Mouse (Mus musculus) urinary bladder, postnatal 36 days (tissue): ENCODE data around the gene Rbm15b.

Source experiments
- DNase-seq, 2 experiments: peaks; one replicate each; pipeline ENCODE4 v3.0.0; 2022; ENCODE audit warnings: low spot score in 2 of 2, mixed read lengths in 1 of 2

Gene Rbm15b

DNA sequence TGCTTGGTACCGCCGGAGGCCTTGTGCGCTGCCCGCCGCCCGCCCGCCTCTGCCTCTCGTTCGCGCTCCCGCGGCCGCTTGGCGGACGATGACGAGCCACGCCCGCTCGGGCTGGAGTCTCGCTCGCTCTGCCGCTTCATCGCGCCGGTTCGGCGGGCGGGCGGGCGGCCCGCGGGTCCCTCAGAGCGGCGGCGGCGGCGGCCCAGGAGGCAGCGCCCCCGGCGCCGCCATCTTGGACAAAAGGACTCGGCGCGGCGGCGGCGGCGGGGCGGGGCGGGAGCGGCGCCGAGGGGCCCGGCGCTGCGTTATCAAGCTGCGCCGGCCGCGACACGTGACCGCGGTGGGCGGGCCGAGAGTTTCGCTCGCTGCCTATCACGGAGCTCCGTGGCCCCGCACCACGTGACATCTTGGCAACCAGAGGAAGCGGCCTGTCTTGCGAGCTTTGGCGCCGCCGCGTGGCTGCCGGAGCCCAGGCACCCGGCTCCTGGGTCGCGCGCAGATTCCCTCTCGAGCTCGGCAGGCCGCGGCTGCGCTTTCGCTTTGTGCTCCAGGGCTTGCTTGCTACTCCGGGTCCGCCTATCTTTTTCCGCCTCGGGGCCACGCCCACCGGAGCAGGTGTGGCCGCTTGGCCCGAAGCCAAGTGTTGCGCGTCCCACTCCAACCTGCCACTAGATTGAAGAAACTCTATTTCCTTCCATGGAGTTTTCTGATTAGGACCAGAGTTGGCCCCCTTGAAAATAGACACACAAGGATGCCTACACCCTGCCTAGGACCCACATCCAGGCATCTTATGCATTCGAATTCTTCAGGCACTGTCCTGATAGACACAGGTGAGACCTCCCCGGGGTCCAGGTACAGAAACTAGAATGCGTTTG lies at the start of gene Rbm15b:
Rbm15b (minus strand) TSS at position 601 of the 875 bp plus-strand sequence.
- peak; percentile 96 to 98 for DNase-seq

DNA sequence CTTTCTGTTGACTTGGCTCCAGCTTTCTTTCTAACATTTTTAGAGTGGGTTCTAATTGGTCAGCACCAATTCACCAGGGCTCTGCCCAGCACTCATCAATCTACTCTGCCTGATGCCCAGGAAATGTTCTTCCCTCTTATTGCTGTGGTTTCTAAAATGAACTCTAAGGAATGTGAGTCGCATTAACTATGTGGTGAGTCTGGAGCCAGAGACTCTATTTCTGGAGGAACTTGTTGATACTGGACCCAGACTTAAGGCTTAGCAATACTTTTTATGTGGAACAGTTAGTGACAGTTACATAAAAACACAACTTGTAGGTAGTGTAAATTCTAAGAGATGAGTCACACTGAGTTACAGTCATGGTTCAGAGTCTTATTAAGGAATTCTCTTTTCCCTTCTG lies 47.8 kb upstream of the Rbm15b start:
- no peak for DNase-seq

DNA sequence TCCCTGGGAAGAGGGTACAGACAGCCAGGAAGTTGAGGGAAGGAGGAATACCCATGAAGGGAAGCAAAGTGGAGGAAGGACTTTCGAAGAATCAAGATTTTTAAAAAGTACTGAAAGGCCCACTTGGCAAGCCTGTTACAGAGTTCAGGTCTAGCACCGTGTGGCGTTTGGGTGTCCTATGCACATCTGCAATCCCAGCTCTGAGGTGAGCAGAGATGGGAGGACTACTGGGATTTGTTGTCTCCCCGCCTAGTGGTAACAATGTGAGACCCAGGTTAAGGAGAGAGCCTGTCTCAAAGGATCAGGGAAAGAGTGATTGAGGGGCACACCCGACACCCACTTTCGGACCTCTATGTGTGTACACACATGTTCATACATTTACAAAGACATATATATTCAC lies 27.6 kb upstream of the Rbm15b start:
- DNase-seq: no peak

DNA sequence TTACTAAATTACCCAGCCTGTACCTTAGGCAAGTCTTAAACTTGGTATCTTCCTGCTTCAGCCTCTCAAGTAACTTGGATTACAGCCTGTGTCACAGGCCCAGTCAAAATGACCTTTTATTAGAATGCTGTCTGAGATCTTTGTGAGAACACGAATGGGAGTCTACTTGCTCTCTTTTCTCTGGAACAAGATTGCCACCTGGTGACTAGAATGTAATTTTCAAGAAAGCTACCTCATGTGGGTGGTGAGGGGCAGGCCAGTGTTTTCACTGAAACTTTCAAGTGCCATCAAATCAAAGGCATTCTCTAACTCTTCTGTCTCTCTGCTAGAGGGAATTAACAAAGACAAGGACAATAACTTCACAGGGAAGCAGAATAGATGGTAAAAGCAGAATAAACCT lies 26.5 kb upstream of the Rbm15b start:
- DNase-seq: no peak

DNA sequence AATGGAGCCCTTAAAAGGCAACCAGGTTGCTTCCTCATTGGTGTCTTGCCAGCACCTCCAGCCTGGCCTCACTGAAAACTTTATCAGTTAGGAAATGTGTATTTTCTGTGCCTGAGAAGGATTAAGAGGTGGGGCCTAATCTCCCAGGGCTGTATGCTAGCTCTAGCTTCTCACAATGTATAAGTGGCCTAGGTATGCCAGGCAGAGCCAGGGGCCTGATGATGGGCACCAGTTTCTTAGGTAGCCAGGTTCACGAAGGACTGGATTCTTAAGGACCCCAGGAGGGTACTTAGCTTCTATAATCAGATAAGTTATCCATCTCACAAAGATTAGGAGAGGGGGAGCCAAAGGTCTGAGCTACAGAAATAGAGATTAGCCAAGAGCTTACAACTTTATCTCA lies 24.4 kb upstream of the Rbm15b start:
- no peak for DNase-seq

DNA sequence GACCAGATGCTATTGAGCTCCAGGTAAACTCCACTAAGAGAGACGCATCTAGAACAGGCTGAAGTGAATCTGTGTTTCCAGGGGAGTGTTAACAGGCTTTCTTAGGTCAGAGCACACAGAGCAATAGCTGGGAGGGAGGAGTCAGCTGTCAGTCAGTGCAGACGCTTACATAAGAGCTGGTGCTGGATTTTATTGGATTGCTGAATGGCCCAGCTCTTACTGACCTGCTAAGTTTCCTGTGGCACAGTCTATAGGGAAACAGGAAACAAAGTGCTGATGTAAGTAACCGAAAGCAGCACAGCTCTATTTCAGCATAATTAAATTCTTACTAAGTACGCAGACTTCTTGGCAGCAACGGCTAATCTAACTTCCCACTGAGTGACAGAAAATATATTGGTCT lies 21.5 kb upstream of the Rbm15b start:
- no peak for DNase-seq

DNA sequence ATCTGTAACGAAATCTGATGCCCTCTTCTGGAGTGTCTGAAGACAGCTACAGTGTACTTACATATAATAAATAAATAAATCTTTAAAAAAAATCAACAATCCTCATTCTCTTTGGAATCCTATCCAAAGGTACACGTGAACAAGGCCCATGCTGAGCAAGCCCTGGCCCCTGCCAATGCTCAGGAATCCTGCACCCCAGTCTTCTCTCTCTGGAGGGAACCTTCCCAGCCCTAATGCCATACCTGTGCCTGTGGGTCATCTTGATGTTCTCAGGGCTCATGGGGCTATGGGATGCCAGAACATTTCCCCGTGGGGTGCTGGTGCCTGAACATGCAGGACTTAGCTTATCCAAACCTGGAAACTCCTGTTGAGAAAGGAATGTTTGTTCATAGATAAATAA lies 20.9 kb upstream of the Rbm15b start:
- DNase-seq: no peak

DNA sequence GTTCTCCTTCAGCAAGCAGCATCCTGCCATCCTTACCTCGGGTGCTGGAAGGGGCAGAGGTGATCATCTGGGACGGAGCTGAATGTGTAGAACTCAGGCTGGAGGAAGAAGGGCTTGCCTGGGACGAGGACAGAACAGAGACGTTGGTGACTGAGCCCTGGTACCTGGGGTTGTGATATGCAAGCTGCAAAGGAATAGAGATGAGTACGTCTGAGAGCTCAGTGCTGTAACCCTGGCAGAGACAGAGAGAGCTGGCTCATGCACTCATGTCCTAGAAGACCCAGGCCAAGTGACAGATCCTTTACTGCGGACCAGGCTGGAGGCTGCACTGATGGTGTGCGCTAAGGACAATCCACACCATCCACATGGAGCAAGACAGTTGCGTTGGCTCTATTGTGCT lies 19.4 kb upstream of the Rbm15b start:
- DNase-seq: no peak

DNA sequence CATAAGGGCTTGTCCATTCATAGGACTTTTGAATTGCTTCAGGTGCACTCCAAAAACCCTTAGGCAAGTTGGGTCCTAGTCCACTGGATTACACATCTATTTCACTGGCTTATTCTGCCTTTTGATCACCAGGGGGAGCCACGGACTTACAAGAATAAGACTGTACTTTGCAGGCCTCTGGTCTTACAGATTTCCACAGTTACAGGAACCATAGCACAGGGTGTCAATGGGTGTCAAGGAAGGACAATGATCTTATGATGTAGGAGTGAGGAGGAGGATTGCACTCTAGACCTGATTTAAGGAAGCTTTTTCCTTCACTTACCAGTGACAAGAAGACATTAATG lies 16.5 kb upstream of the Rbm15b start:
- DNase-seq: no peak

DNA sequence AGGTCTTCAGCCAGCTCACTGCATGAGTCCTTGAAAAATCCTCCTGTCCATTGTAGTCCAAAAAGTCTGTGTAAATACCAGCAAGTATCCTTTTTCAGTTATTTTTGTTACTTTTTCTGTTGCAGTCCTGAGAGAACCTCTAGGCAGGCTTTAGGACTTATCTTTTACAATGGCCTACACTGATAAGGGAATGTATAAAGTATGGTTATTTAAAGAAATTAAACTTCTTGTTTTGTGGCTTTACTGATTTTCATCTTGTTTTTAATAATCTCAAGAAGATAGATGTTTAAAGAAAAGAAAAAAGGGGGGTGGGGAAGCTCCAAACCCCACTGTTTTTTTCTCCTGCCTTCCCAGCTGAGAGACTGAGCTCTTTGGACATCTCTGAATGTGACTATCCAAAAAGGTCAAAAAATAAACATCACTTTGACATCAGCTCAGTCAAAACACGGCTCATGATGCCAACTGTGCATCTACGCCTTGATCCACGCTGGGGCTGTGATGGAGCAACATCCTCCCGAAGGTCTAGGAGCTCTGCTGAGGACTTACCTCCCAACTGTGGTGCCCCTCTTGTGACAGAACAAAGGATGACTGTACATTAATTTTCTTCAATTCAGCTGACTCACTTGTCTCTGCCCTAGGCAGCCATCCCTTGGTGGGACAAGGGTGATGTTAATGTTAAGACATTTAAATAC lies 16.0 kb upstream of the Rbm15b start:
- no peak for DNase-seq

DNA sequence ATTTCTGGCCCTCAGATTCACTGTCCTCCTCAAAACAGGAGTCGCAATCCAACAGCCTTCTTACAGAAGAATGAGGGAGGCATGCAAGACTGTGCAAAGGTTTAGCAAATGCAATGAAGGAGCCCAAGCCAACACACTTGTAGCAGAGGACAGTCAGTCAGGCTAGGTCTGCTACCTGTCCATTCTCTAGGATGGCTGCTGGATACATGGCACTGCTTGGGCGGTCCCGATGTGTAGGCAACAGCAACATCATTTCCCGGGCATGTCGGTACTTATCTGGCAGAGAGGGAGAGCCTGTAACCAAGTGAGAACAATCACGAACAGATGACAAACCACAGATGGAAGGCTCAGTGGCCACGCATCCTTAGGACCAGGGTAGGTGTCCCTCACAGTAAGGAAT lies 14.4 kb upstream of the Rbm15b start:
- DNase-seq: no peak

DNA sequence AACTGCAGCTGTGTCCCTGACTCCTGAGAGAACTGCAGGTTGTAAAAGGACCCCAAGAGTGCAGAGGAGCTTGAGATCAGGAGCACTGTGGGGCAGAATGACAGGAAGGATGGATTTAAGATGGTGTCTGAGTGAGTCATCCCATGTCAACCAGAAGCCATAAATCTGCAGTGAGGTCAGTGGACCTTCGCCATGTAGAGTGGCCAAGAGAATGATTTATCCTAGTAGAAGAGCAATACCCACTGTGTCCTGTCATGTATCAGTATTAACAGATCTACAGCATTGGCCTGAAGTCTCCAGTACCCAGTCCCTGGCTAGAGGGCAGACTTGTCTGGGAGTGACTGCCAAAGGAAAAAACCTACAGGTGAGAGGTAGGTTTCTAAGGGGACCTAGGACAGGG lies 11.7 kb upstream of the Rbm15b start:
- no peak for DNase-seq

DNA sequence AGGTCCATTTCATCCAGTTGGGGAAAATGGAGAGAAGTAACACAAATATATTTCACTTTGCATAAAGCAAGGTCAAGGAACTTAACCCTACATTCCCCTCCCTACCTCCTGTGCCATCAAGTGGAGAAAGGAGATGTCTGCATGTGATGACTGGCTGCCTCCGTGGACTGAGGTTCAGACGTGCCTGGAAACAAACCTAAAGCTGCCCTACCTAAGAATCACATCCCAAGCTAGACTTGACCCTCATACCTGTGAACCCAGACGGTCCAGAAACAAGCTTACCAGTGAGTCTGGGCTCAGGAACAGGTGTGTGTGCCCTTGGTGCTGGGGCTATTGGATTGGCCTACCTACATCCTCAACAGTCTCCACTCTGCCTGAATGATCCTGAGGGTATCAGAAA lies 6.1 kb upstream of the Rbm15b start:
- no peak for DNase-seq

DNA sequence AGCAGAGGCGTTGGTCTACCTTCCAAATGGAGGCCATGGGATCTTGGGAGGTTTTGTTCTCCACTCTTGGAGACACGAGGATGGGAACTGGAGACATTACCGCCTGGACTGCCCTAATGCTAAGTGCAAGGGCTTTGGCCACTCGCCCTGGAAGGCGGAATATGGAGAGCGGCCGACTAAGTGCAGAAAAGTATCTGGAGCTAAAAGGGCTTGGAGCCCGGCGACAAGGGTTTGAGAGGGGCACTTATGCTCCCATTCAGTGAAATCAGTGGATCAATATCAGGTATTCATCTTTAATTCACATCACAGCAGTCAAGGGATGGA lies 5.3 kb upstream of the Rbm15b start:
- DNase-seq: no peak

DNA sequence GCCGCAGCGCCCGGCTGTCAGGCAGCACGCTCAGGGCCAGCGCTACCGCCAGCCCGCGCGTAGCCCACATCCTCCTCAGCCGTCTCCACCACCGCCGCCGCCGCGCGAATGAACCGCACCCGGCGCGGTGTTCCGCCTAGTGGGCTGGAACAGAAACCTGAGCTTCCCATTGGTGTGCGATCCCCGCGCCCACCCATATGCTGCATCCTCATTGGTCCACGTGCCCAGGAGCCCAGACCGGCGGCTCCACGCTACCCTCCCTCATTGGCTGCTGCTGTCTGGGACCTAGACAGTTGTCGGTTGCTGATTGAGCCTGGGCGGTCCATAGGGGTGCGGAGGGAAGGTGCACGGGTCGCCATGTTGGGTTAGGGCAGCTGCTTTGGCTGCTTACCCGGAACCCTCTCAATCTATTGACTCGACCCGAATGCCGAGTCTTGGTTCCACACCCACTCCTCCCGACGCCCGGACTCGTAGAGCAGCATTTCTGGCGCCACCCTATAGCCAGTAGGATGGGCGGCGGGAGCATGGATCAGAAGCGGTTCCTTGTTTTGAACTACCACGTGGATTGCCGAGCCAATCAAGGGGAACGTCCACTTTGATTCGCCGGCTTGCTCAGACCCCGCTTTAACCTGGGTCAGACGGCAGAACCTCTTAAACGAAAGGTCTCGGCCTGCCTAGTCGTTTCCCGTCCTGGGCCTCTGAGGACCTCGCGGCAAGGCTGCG lies 4.8 kb upstream of the Rbm15b start, which contains the start of gene Manf:
Manf (minus strand) TSS at position 151 of the 723 bp plus-strand sequence.
- DNase-seq: peak; percentile 92 to 98

DNA sequence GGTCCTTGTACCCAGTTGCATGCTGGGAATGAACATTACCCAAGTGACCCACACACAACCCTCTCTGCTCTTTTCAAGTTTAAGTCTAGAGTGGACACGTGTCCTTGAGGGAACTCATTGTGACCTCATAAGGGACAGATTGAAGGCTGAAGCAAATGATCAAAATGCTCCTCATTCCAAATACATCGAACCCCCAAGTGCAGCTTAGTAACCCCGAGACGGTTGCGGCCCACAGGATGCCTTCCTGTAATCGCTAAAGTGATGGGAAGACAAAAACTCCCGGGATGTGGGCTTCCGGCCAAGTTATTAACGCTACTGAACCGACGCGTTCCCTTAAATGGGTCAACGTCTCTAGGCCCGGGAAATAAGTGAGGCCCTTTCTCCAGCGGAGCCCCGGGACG lies 4.1 kb upstream of the Rbm15b start:
- DNase-seq: no peak

DNA sequence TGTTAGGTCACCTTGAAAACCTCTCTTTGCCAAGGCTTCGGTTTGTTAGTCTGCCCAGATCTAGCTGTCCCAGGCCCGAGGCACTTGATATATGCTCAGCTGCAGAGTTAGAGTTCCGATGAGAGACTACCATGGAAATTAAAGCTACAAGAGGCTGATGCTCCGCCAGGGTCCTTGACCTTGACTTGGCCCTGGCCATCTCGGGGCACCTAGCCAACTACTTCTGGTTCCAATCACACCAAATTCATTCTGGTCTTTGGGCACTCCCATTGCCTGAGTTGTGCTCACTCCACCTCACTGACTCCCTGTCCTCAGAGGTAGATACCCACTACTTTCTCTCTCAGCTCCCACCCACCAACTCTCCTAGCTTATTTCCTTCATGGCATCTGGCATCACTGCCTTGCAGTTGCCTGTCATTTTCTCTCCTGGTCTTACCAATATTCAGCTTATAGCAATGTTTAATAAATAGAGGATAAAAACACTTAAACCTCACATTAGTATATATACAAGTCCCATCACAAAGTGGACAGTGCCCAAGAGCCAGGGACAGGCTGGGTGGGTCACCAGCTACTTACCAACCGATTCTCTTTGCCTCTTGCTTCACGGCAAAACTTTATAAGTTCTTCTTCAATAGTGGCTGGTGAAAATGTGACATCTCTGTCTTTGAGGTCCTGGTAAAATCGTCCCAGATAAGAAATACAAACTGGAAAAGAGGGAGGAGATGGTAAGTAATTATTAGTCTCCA lies 3.4 kb upstream of the Rbm15b start:
- DNase-seq: no peak

DNA sequence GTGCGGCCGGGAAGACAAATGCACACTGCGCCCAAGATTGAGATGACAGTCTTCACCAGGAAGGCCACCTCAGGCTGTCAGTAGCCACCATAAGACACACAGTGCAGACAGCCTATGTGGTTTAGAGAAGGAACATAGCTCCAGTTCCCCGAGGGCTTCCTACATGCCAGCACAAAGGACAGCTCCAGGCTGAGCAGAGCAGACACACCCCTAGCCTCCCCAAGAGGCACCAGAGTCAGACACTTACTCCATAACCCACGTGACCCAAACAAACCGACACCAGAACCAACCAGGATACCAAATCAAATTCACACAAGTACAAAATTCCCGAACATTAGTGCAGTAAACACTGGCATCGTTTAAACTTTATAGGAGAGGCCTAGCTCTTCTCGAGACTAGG lies 2.1 kb upstream of the Rbm15b start:
- no peak for DNase-seq

DNA sequence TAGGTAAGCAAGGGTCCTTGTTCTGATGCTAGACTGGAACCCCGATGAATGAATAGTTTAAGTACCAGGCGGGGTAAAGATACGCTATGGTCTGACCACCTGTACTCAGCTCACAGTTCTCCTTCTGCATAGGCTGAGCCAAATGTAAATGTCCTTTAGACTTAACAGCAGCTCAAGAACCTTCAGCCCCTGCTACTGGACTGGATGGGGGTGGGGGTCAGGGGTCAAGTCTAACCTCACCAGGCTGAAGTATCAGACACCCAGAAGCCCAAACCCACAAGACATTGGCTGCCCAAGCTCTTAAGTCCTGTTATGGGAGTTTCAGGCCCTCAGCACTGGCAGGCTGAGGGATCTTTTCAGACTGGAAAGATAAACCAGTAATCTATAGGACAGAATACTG lies 1.1 kb upstream of the Rbm15b start:
- no peak for DNase-seq

DNA sequence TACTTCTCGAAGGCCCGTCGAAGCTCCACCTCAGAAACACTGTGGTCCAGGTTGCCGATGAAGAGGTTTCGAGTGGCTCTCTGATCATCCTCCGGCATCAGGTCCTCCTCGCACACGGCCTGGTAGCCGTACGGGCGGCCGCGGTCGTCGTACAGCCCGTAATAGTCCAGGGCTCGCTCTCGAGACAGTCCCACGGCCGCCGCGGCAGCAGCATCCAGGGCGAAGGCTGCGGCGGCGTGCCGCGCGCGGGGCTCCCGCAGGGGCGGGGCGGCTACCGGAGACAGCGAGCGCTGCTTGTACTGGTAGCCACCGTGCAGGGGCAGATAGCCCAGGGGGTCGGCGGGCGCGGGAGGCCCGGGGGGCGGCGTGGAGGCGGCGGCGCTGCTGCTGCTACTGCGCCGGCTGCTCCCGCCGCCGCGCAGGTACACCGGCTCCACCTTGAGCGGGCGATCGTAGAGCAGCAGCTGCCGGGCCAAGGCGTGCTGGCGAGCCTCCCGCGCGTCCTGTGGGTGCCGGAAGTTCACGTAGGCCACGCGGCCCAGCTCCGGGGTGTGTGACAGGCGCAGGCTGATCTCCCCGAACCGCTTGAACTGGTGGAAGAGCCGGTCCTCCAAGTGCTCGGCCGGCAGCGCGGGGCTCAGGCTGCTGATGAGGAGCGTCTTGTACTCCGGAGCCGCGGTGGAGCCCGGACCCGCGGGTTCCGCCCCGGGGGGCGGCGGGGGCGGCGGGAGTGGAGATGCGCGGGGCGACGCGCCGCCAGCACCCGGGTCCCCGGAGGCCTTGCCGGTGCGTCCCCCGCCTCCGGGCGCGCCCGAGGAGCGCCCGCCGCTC lies 1.1 kb downstream of the Rbm15b start:
- no peak for DNase-seq
